Mouse (Mus musculus) heart, adult 2 months (tissue): ENCODE measurements around the gene Gys1.

Source experiments
- CTCF ChIP-seq: fragments of 200-600 bp; IDR thresholded peaks from 2 replicates; pipeline ENCODE4 v1.8.1; 2022; ENCODE audit warnings: antibody characterized with exemption, mild to moderate bottlenecking, moderate library complexity
- EP300 ChIP-seq: fragments of 200-500 bp; IDR thresholded peaks from 2 replicates; pipeline ENCODE4 v1.6.1; 2011; ENCODE audit warnings: low read depth, low read length, control low read depth; ENCODE audit not compliant: insufficient read depth
- POLR2A ChIP-seq: fragments of 200-500 bp; IDR thresholded peaks from 2 replicates; pipeline ENCODE4 v1.6.1; 2011; ENCODE audit warnings: mild to moderate bottlenecking, low read depth, low read length, control low read depth; ENCODE audit not compliant: insufficient read depth

- no peak for TF ChIP-seq CTCF
- TF ChIP-seq POLR2A = no peak
- TF ChIP-seq EP300 = no peak
Measured at GRCm38 (mm10) chr7:45395129-45395541, 39.5 kb upstream of the Gys1 start.
